Mouse (Mus musculus) liver, adult 2 months (tissue): Measurements from ENCODE around the gene Srxn1.

Experiments used
- CTCF ChIP-seq: fragments of 200-500 bp; IDR thresholded peaks from 2 replicates; pipeline ENCODE4 v1.5.1; 2011; ENCODE audit warnings: low read depth, low read length, control low read depth
- POLR2A ChIP-seq: fragments of 200-500 bp; IDR thresholded peaks from 2 replicates; pipeline ENCODE4 v1.6.1; 2011; ENCODE audit warnings: low read length, control low read depth; ENCODE audit not compliant: insufficient read depth; ENCODE audit errors: extremely low read depth

DNA sequence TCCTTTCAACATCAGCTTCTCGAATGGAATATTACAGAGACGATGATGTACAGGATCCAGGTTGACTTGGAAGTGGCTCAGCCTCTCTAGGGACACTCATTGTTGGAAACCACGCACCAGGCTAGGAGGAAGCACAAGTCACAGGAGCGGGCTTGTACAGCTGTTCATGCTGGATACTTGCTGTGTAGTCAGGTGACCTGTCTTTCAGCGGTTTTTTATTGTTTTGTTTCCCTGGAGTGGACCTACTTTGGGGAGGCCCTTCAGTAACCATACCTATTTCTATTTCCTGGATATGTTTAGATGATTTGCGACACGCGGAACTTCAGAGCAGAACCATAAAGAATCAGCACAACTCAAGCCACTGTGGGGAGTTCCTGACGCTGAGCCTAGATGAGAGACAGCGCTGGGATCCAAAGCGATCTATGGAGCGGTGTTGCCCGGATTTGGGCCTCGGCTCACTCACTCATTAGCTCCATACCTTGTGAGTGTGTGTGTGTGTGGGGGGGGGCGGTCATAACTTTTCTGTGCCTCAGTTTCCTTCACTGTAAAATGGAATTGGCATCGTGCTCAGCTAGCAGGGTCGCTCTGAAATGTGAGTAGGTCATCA, 502 bp upstream of the Srxn1 start:
- TF ChIP-seq CTCF (no peak), POLR2A (no peak)
